Mouse (Mus musculus) layer of hippocampus, postnatal 14 days (tissue): ENCODE measurements around the gene Lexm. TPM values are rescaled to one million over a fixed set of nuclear protein-coding genes. Genes with fewer than 3 reads are reported as not detected.

Source experiments
- DNase-seq, 2 experiments: peaks; one replicate each; pipeline ENCODE4 v3.0.0; 2021 to 2022; ENCODE audit warnings: low spot score in 2 of 2, mixed read lengths in 1 of 2
- long read RNA-seq, 2 experiments: library from polyadenylated mRNA; stranded (forward); transcript quantifications; one replicate each; pipeline ENCODE4 v2.0.0; 2021
- total RNA-seq, 2 experiments: library from RNA; stranded (reverse); gene quantifications; 2 replicates each; pipeline ENCODE4 v1.2.3; 2021

Gene Lexm
- total RNA-seq: not detected
- long read RNA-seq, experiment 1: 0 reads
- long read RNA-seq, experiment 2: 0 reads

- DNase-seq: no peak
Observed at GRCm38 (mm10) chr4:106617056-106617455, at the start of gene Lexm. Gene Lexm (minus strand): TSS chr4:106617241.

GRCm38 (mm10) chr4:106666546-106666945 is 49.5 kb upstream of the Lexm start:
- DNase-seq: no peak

- DNase-seq: no peak
Observed at GRCm38 (mm10) chr4:106665673-106666072, 48.6 kb upstream of the Lexm start.

GRCm38 (mm10) chr4:106665269-106665668 is 48.2 kb upstream of the Lexm start:
- DNase-seq: no peak

- no peak for DNase-seq
Observed at GRCm38 (mm10) chr4:106664697-106665096, 47.7 kb upstream of the Lexm start.

- DNase-seq: no peak
Observed at GRCm38 (mm10) chr4:106663956-106664470, 47.0 kb upstream of the Lexm start.

- no peak for DNase-seq
Observed at GRCm38 (mm10) chr4:106655681-106656080, 38.6 kb upstream of the Lexm start.

- DNase-seq: no peak
Observed at GRCm38 (mm10) chr4:106653051-106653450, 36.0 kb upstream of the Lexm start.

GRCm38 (mm10) chr4:106652546-106652945 is 35.5 kb upstream of the Lexm start:
- no peak for DNase-seq

- peak; percentile 95 to 98 for DNase-seq
Observed at GRCm38 (mm10) chr4:106650833-106651527, 33.9 kb upstream of the Lexm start, which contains the start of gene Pars2. Gene Pars2 (plus strand): TSS chr4:106651069.

- no peak for DNase-seq
Observed at GRCm38 (mm10) chr4:106647137-106647536, 30.1 kb upstream of the Lexm start.

GRCm38 (mm10) chr4:106645797-106646196 is 28.8 kb upstream of the Lexm start:
- no peak for DNase-seq

- no peak for DNase-seq
Observed at GRCm38 (mm10) chr4:106644218-106644610, 27.2 kb upstream of the Lexm start.

- no peak for DNase-seq
Observed at GRCm38 (mm10) chr4:106643483-106644217, 26.6 kb upstream of the Lexm start.

- DNase-seq: no peak
Observed at GRCm38 (mm10) chr4:106634086-106634479, 17.0 kb upstream of the Lexm start.

- DNase-seq: peak in 1 of 2 experiments; percentile 49
Observed at GRCm38 (mm10) chr4:106633281-106634085, 16.4 kb upstream of the Lexm start.

GRCm38 (mm10) chr4:106632313-106632712 is 15.3 kb upstream of the Lexm start:
- no peak for DNase-seq

- DNase-seq: peak; percentile 94 to 95
Observed at GRCm38 (mm10) chr4:106630333-106631220, 13.5 kb upstream of the Lexm start.

- no peak for DNase-seq
Observed at GRCm38 (mm10) chr4:106629374-106629773, 12.3 kb upstream of the Lexm start.

- DNase-seq: no peak
Observed at GRCm38 (mm10) chr4:106628650-106629360, 11.8 kb upstream of the Lexm start.
